Mouse (Mus musculus) forebrain, embryonic 13.5 days (tissue): ENCODE measurements around the gene Scpep1. TPM values are rescaled to one million over a fixed set of nuclear protein-coding genes. Genes with fewer than 3 reads are reported as not detected.

Experiments
- ATAC-seq: fragments of 200-750 bp; cut with Nextera tagmentation; 2 replicates; pipeline ENCODE4 v1.8.0; 2017
- H3K27ac ChIP-seq: fragments of 300-500 bp; sonication (generic); 2 replicates; pipeline ENCODE4 v1.5.1; 2015; ENCODE audit warnings: inconsistent platforms, mild to moderate bottlenecking, moderate library complexity
- H3K27me3 ChIP-seq: fragments of 300-500 bp; sonication (generic); 2 replicates; pipeline ENCODE4 v1.6.1; 2015; ENCODE audit warnings: mild to moderate bottlenecking, inconsistent platforms
- H3K36me3 ChIP-seq: fragments of 300-500 bp; sonication (generic); 2 replicates; pipeline ENCODE4 v1.6.1; 2015; ENCODE audit warnings: mild to moderate bottlenecking, inconsistent platforms; ENCODE audit not compliant: poor library complexity, severe bottlenecking
- H3K4me1 ChIP-seq: fragments of 300-500 bp; sonication (generic); 2 replicates; pipeline ENCODE4 v1.6.1; 2015; ENCODE audit warnings: inconsistent platforms
- H3K4me2 ChIP-seq: fragments of 300-500 bp; sonication (generic); 2 replicates; pipeline ENCODE4 v1.6.1; 2015; ENCODE audit warnings: inconsistent platforms, mild to moderate bottlenecking, moderate library complexity
- H3K4me3 ChIP-seq: fragments of 300-500 bp; sonication (generic); 2 replicates; pipeline ENCODE4 v1.5.1; 2015; ENCODE audit warnings: mild to moderate bottlenecking, inconsistent platforms
- H3K9ac ChIP-seq: fragments of 300-500 bp; sonication (generic); 2 replicates; pipeline ENCODE4 v1.6.1; 2015; ENCODE audit warnings: mild to moderate bottlenecking, inconsistent platforms
- H3K9me3 ChIP-seq: fragments of 300-500 bp; sonication (generic); replicated peaks from 2 replicates; pipeline ENCODE4 v1.6.1; 2016; ENCODE audit warnings: inconsistent platforms
- WGBS: fragments of 180-500 bp; shearing (Covaris S2); methylation state at CpG from one replicate; pipeline ENCODE4 v1.1.7; 2015; 5-methylcytosine and 5-hydroxymethylcytosine counted together
- polyA plus RNA-seq: library from polyadenylated mRNA; unstranded; fragments of >200 nt; fragmentation: Nextera tagmentation; extraction: Ambion mirVana; gene quantifications from 2 replicates; pipeline ENCODE4 v1.2.1, GENCODE M21; 2015

The Scpep1 gene
- polyA plus RNA-seq, 1 experiment from 2014 or later: 35.9 TPM

DNA sequence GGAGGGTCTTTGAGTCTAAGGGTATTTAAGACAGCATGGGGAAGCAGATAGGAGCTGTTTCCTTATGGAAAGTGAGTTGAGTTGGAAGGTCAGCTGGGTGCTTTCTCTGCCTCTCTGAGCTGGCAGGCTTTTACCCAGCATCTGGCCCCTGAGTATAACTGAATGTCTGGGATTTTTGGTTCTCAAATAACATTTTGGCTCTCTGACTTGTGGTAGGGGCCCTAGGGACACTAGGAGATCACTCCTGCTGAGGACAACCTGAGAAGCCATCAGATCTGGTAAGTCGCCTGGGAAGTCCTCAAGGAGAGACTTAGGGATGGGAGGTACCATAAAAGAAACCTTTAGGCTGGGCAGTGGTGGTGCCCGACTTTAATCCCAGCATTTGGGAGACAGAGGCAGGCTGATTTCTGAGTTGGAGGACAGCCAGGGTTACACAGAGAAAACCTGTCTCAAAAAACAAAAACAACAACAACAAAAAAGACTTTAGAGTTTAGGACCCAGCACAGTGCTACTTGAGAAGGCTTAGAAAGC, 15.0 kb upstream of the Scpep1 start, which contains the start of gene Coil:
Gene Coil (plus strand): TSS at position 51 of the 531 bp plus-strand sequence.
- no peaks in the 10 kb centered on the region for H3K36me3 ChIP-seq
- no peak within 1 kb of the TSS for H3K27ac ChIP-seq
- H3K9ac ChIP-seq: no peak within 1 kb of the TSS
- no peaks in the 10 kb centered on the region for H3K9me3 ChIP-seq
- peaks cover 8% of the 10 kb centered on the region for H3K4me1 ChIP-seq
- H3K27me3 ChIP-seq: no peaks in the 10 kb centered on the region
- H3K4me2 ChIP-seq: no peak within 1 kb of the TSS
- ATAC-seq: no peak
- H3K4me3 ChIP-seq: no peak within 1 kb of the TSS
- WGBS: 37% methylated on average over 2 of the region's 2 CpGs

- Histone ChIP-seq H3K4me2 (no peak within 1 kb of the TSS), H3K9me3 (no peaks in the 10 kb centered on the region), H3K36me3 (no peaks in the 10 kb centered on the region), H3K27ac (no peak within 1 kb of the TSS), H3K4me3 (no peak within 1 kb of the TSS), H3K9ac (no peak within 1 kb of the TSS), H3K4me1 (no peaks in the 10 kb centered on the region), H3K27me3 (no peaks in the 10 kb centered on the region)
- 85% methylated on average over 3 of the region's 3 CpGs for WGBS
- ATAC-seq: no peak
Observed at GRCm38 (mm10) chr11:88966881-88967361, 11.7 kb upstream of the Scpep1 start, which contains the start of gene Elobl. Gene Elobl (minus strand): TSS chr11:88966931.

- no peaks in the 10 kb centered on the region for H3K9me3 ChIP-seq
- no peak overlapping the region for H3K27ac ChIP-seq
- no peak overlapping the region for H3K4me3 ChIP-seq
- H3K4me2 ChIP-seq: no peak overlapping the region
- no peaks in the 10 kb centered on the region for H3K27me3 ChIP-seq
- H3K4me1 ChIP-seq: peaks cover 14% of the 10 kb centered on the region
- no peak for ATAC-seq
- H3K9ac ChIP-seq: no peak overlapping the region
- H3K36me3 ChIP-seq: no peaks in the 10 kb centered on the region
- 88% methylated on average over 3 of the region's 3 CpGs for WGBS
Observed at GRCm38 (mm10) chr11:88958851-88959250, 3.6 kb upstream of the Scpep1 start.

- Histone ChIP-seq H3K27ac (no peak overlapping the region), H3K9me3 (no peaks in the 10 kb centered on the region), H3K27me3 (no peaks in the 10 kb centered on the region), H3K4me2 (peak overlapping the region; percentile 60), H3K36me3 (peaks cover 18% of the 10 kb centered on the region), H3K4me3 (peak overlapping the region; percentile 45), H3K9ac (peak overlapping the region; percentile 54), H3K4me1 (peaks cover 19% of the 10 kb centered on the region)
- under 1% methylated on average over 4 of the region's 4 CpGs for WGBS
- peak; percentile 49; the same call in 1 of the 2 replicates for ATAC-seq
Observed at GRCm38 (mm10) chr11:88954803-88955202, 462 bp downstream of the Scpep1 start.

GRCm38 (mm10) chr11:88953582-88953981, 1.7 kb downstream of the Scpep1 start:
- ATAC-seq: no peak
- Histone ChIP-seq H3K36me3 (peaks cover 18% of the 10 kb centered on the region), H3K4me1 (peaks cover 19% of the 10 kb centered on the region), H3K27ac (no peak overlapping the region), H3K4me2 (peak overlapping the region; percentile 60; the same call in 1 of the 2 replicates), H3K4me3 (no peak overlapping the region), H3K9ac (no peak overlapping the region), H3K9me3 (no peaks in the 10 kb centered on the region), H3K27me3 (no peaks in the 10 kb centered on the region)
- 98% methylated on average over 3 of the region's 3 CpGs for WGBS

GRCm38 (mm10) chr11:88952117-88952516, 3.1 kb downstream of the Scpep1 start:
- WGBS: 97% methylated on average over 5 of the region's 5 CpGs
- H3K4me1 ChIP-seq: peaks cover 19% of the 10 kb centered on the region
- no peak for ATAC-seq

GRCm38 (mm10) chr11:88951576-88951975, 3.7 kb downstream of the Scpep1 start:
- Histone ChIP-seq H3K4me1 (peaks cover 19% of the 10 kb centered on the region), H3K36me3 (peaks cover 23% of the 10 kb centered on the region), H3K27me3 (no peaks in the 10 kb centered on the region), H3K4me3 (no peak overlapping the region), H3K27ac (no peak overlapping the region), H3K4me2 (no peak overlapping the region), H3K9ac (no peak overlapping the region), H3K9me3 (no peaks in the 10 kb centered on the region)
- WGBS: 86% methylated on average over 2 of the region's 2 CpGs
- no peak for ATAC-seq

More at GRCm38 (mm10) chr11:88952117-88952516, 3.1 kb downstream of the Scpep1 start:
- no peak overlapping the region for H3K9ac ChIP-seq
- H3K9me3 ChIP-seq: no peaks in the 10 kb centered on the region
- no peaks in the 10 kb centered on the region for H3K27me3 ChIP-seq
- H3K27ac ChIP-seq: no peak overlapping the region
- H3K36me3 ChIP-seq: peaks cover 18% of the 10 kb centered on the region
- H3K4me3 ChIP-seq: no peak overlapping the region
- H3K4me2 ChIP-seq: no peak overlapping the region

DNA sequence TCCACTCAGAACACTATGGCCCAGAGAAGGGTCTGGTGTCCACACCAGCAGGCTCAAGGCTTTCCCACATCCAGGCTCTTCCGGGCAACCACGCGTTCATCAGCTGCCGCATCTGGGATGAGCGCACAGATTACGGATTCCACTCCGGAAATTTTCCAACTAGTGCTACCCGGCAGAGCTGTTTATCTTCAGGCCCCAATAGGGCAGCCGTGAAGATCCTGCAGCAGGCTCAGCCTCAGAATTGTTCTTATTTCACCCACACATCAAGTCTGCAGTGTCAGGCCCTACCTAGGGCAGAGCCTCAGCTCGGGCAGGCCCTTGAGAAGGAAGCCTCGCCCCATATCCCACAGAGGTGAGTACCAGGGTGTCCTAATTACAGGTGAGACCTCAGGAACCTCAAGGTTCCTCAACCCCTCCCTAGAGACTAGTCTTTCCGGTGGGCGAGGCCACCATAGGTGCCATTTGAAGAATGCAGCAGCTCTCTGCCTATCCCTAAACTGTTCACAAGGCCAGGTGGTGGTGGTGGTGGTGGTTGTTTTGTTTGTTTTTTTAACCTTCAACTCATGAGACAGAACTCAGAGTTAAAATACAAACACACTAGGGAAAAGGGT, 4.5 kb downstream of the Scpep1 start:
- no peak overlapping the region for H3K9ac ChIP-seq
- no peaks in the 10 kb centered on the region for H3K9me3 ChIP-seq
- no peak overlapping the region for H3K27ac ChIP-seq
- peaks cover 19% of the 10 kb centered on the region for H3K4me1 ChIP-seq
- H3K36me3 ChIP-seq: peaks cover 27% of the 10 kb centered on the region
- no peak for ATAC-seq
- no peaks in the 10 kb centered on the region for H3K27me3 ChIP-seq
- H3K4me2 ChIP-seq: no peak overlapping the region
- no peak overlapping the region for H3K4me3 ChIP-seq
- WGBS: 93% methylated on average over 13 of the region's 13 CpGs

GRCm38 (mm10) chr11:88949802-88950639, 5.2 kb downstream of the Scpep1 start:
- Histone ChIP-seq H3K9me3 (no peaks in the 10 kb centered on the region), H3K27me3 (no peaks in the 10 kb centered on the region), H3K9ac (no peak overlapping the region), H3K36me3 (peaks cover 34% of the 10 kb centered on the region), H3K27ac (no peak overlapping the region), H3K4me3 (no peak overlapping the region), H3K4me1 (peaks cover 15% of the 10 kb centered on the region), H3K4me2 (no peak overlapping the region)
- WGBS: 90% methylated on average over 8 of the region's 8 CpGs
- ATAC-seq: no peak

DNA sequence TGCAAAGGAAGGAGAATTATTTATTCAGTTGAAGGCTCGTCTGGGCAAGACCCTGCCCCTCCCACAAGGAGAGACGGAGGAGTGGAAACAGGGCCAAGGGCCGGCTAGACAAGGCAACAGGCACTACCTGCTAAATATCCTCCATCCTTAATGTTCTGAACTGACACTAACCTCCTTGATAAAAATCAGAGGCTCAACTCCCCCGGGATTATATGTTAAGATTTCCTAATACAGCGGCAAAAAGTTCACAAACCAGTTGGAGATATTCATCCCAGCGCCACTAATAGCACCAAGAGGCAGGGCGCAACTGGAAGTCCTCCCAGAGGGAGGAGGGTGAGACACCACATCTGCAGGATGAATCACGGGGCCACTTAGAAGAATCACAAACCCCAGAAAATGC, 6.4 kb downstream of the Scpep1 start:
- Histone ChIP-seq H3K4me1 (peaks cover 6% of the 10 kb centered on the region; the same call in 1 of the 2 replicates), H3K9ac (no peak overlapping the region), H3K36me3 (peaks cover 45% of the 10 kb centered on the region), H3K27me3 (no peaks in the 10 kb centered on the region), H3K9me3 (no peaks in the 10 kb centered on the region), H3K4me2 (no peak overlapping the region), H3K27ac (no peak overlapping the region), H3K4me3 (no peak overlapping the region)
- no peak for ATAC-seq
- 84% methylated on average over 8 of the region's 8 CpGs for WGBS

DNA sequence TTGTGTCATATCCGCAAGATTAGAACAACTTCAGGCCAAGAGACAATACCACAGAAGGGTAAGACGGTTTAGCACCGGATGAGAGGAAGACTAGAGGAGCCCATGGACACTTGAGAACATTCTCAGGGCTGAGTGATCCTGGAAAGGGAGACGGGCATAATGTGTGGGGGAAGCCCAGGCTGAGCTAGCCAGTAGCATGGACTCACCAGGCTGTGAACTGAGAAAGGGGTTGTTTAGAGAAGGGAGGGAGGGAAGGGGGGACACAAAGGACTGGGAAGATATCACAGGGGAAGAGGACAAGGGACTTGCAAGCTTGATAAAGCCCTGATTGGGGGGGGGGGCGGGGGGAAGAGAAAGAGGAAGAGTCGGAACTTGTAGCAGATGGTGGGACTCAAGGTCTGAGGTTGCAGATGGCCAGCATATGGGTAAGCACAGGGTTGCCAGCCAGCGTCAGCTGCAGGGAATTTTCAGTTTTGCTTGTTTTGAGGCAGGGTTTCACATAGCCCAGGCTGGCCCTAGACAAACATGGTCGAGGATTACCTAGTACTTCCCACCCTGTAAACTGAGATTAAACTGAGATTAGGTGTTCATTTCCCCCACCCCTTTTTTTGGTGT, 9.2 kb downstream of the Scpep1 start:
- peaks cover 41% of the 10 kb centered on the region for H3K36me3 ChIP-seq
- no peak overlapping the region for H3K27ac ChIP-seq
- WGBS: 85% methylated on average over 7 of the region's 8 CpGs
- ATAC-seq: no peak
- no peaks in the 10 kb centered on the region for H3K27me3 ChIP-seq
- H3K4me2 ChIP-seq: no peak overlapping the region
- no peaks in the 10 kb centered on the region for H3K9me3 ChIP-seq
- H3K9ac ChIP-seq: no peak overlapping the region
- H3K4me3 ChIP-seq: no peak overlapping the region
- H3K4me1 ChIP-seq: no peaks in the 10 kb centered on the region

GRCm38 (mm10) chr11:88941489-88941888, 13.8 kb downstream of the Scpep1 start:
- no peaks in the 10 kb centered on the region for H3K9me3 ChIP-seq
- no peak overlapping the region for H3K4me2 ChIP-seq

More at GRCm38 (mm10) chr11:88941489-88941888, 13.8 kb downstream of the Scpep1 start:
- WGBS: 83% methylated on average over 12 of the region's 12 CpGs
- H3K36me3 ChIP-seq: peaks cover 48% of the 10 kb centered on the region
- H3K27me3 ChIP-seq: no peaks in the 10 kb centered on the region
- no peak overlapping the region for H3K4me3 ChIP-seq
- no peak overlapping the region for H3K9ac ChIP-seq
- H3K27ac ChIP-seq: no peak overlapping the region
- H3K4me1 ChIP-seq: no peaks in the 10 kb centered on the region
- ATAC-seq: no peak
